Mouse (Mus musculus) heart, embryonic 16.5 days (tissue): ENCODE data around the gene BC107364. TPM values are rescaled to one million over a fixed set of nuclear protein-coding genes. Genes with fewer than 3 reads are reported as not detected.
A peak's percentile ranks its signal among the peaks of the same experiment; 100 is the strongest.
"Not testable (repeated sequence)": the region's sequence is repeated elsewhere in the genome, so short reads cannot be mapped to it uniquely, and the experiment has no call there.

Source experiments
- ATAC-seq: fragments of 200-750 bp; cut with Nextera tagmentation; replicated peaks from 2 replicates; pipeline ENCODE4 v1.8.0; 2017; ENCODE audit warnings: moderate number of reproducible peaks; ENCODE audit not compliant: insufficient read depth, low FRiP score; ENCODE audit errors: extremely low read depth
- H3K27ac ChIP-seq: fragments of 300-500 bp; sonication (generic); 2 replicates; pipeline ENCODE4 v1.5.1; 2014; ENCODE audit warnings: mild to moderate bottlenecking, low read length, control low read depth, moderate library complexity
- H3K27me3 ChIP-seq: fragments of 300-500 bp; sonication (generic); 2 replicates; pipeline ENCODE4 v1.6.1; 2014; ENCODE audit warnings: low read length, mixed read lengths; ENCODE audit not compliant: control insufficient read depth, insufficient read depth
- H3K36me3 ChIP-seq: fragments of 300-500 bp; sonication (generic); 2 replicates; pipeline ENCODE4 v1.6.1; 2014; ENCODE audit not compliant: control insufficient read depth, insufficient read depth
- H3K4me1 ChIP-seq: fragments of 300-500 bp; sonication (generic); 2 replicates; pipeline ENCODE4 v1.6.1; 2014; ENCODE audit warnings: low read length, mixed read lengths; ENCODE audit not compliant: control insufficient read depth, insufficient read depth
- H3K4me2 ChIP-seq: fragments of 300-500 bp; sonication (generic); 2 replicates; pipeline ENCODE4 v1.6.1; 2014; ENCODE audit warnings: low read depth, mild to moderate bottlenecking, control low read depth, low read length
- H3K4me3 ChIP-seq: fragments of 300-500 bp; sonication (generic); 2 replicates; pipeline ENCODE4 v1.5.1; 2014; ENCODE audit warnings: mild to moderate bottlenecking, control low read depth, low read length
- H3K9ac ChIP-seq: fragments of 300-500 bp; sonication (generic); 2 replicates; pipeline ENCODE4 v1.6.1; 2014; ENCODE audit warnings: low read length, control low read depth
- H3K9me3 ChIP-seq: fragments of 300-500 bp; sonication (generic); replicated peaks from 2 replicates; pipeline ENCODE4 v1.6.1; 2016; ENCODE audit warnings: low read length; ENCODE audit not compliant: control insufficient read depth
- WGBS: fragments of 180-500 bp; shearing (Covaris S2); extraction: QIAGEN DNeasy Blood & Tissue Kit; methylation state at CpG from one replicate; pipeline ENCODE4 v1.1.7; 2014; 5-methylcytosine and 5-hydroxymethylcytosine counted together
- polyA plus RNA-seq: library from polyadenylated mRNA; unstranded; fragments of >200 nt; fragmentation: Nextera tagmentation; extraction: Ambion mirVana; gene quantifications from 2 replicates; pipeline ENCODE4 v1.2.1, GENCODE M21; 2015

The BC107364 gene
- polyA plus RNA-seq, 1 experiment from 2014 or later, result 1.3 TPM

- Histone ChIP-seq H3K36me3 (no peaks in the 10 kb centered on the region), H3K4me3 (no peak overlapping the region), H3K9me3 (no peaks in the 10 kb centered on the region), H3K4me1 (peaks cover 8% of the 10 kb centered on the region), H3K27me3 (no peaks in the 10 kb centered on the region), H3K9ac (no peak overlapping the region), H3K27ac (no peak overlapping the region), H3K4me2 (no peak overlapping the region)
- ATAC-seq, result no peak
- 60% methylated on average over 7 of the region's 7 CpGs for WGBS
These were observed 44.1 kb upstream of the BC107364 start for GRCm38 (mm10) chr3:96496216-96496615.

GRCm38 (mm10) chr3:96495490-96496210 is 43.5 kb upstream of the BC107364 start:
- no peak overlapping the region for H3K4me3 ChIP-seq
- H3K4me2 ChIP-seq, result no peak overlapping the region
- no peak overlapping the region for H3K27ac ChIP-seq
- no peak overlapping the region for H3K9ac ChIP-seq
- no peaks in the 10 kb centered on the region for H3K36me3 ChIP-seq
- 95% methylated on average over 1 of the region's 1 CpGs for WGBS
- H3K4me1 ChIP-seq, result peaks cover 8% of the 10 kb centered on the region
- no peaks in the 10 kb centered on the region for H3K9me3 ChIP-seq
- no peaks in the 10 kb centered on the region for H3K27me3 ChIP-seq
- no peak for ATAC-seq

- Histone ChIP-seq H3K9me3 (no peaks in the 10 kb centered on the region), H3K4me2 (no peak overlapping the region), H3K4me1 (peaks cover 8% of the 10 kb centered on the region), H3K9ac (no peak overlapping the region), H3K36me3 (no peaks in the 10 kb centered on the region), H3K27ac (no peak overlapping the region), H3K4me3 (no peak overlapping the region), H3K27me3 (no peaks in the 10 kb centered on the region)
- WGBS, result 91% methylated on average over 3 of the region's 3 CpGs
- ATAC-seq, result no peak
These were observed 42.8 kb upstream of the BC107364 start for GRCm38 (mm10) chr3:96494912-96495311.

GRCm38 (mm10) chr3:96494456-96494855 is 42.4 kb upstream of the BC107364 start:
- not testable (repeated sequence) for H3K4me3 ChIP-seq, H3K36me3 ChIP-seq, H3K27ac ChIP-seq, H3K4me1 ChIP-seq, H3K9ac ChIP-seq, H3K9me3 ChIP-seq, H3K4me2 ChIP-seq, ATAC-seq, H3K27me3 ChIP-seq
- 91% methylated on average over 5 of the region's 11 CpGs for WGBS

- H3K4me3 ChIP-seq, H3K36me3 ChIP-seq, H3K9ac ChIP-seq, H3K27me3 ChIP-seq, H3K9me3 ChIP-seq, H3K4me2 ChIP-seq, ATAC-seq: not testable (repeated sequence)
- Histone ChIP-seq H3K4me1 (peaks cover 15% of the 10 kb centered on the region), H3K27ac (peak overlapping the region; percentile 72)
- WGBS, result 57% methylated on average over 6 of the region's 8 CpGs
These were observed 37.5 kb upstream of the BC107364 start for GRCm38 (mm10) chr3:96489636-96490035.

- not testable (repeated sequence) for H3K9ac ChIP-seq, H3K4me2 ChIP-seq, H3K36me3 ChIP-seq, H3K9me3 ChIP-seq, H3K27me3 ChIP-seq
- peak; percentile 56 for ATAC-seq
- Histone ChIP-seq H3K27ac (peak overlapping the region; percentile 79), H3K4me3 (peak overlapping the region; percentile 32), H3K4me1 (peaks cover 15% of the 10 kb centered on the region)
- WGBS, result under 1% methylated on average over 9 of the region's 31 CpGs
These were observed 37.0 kb upstream of the BC107364 start for GRCm38 (mm10) chr3:96488907-96489629.

- H3K36me3 ChIP-seq, H3K27me3 ChIP-seq, H3K9me3 ChIP-seq: not testable (repeated sequence)
- Histone ChIP-seq H3K27ac (peak overlapping the region; percentile 98), H3K4me2 (peak overlapping the region; percentile 82), H3K9ac (peak overlapping the region; percentile 69), H3K4me3 (peak overlapping the region; percentile 51), H3K4me1 (peaks cover 15% of the 10 kb centered on the region)
- peak; percentile 85 for ATAC-seq
- WGBS, result no CpG with 5 or more reads among the region's 55 CpGs
These were observed 36.3 kb upstream of the BC107364 start for GRCm38 (mm10) chr3:96488290-96488906.

GRCm38 (mm10) chr3:96487596-96488289 is 35.6 kb upstream of the BC107364 start:
- Histone ChIP-seq H3K9me3 (no peaks in the 10 kb centered on the region), H3K36me3 (no peaks in the 10 kb centered on the region), H3K4me1 (peaks cover 15% of the 10 kb centered on the region), H3K27me3 (no peaks in the 10 kb centered on the region), H3K9ac (peak overlapping the region; percentile 69), H3K4me3 (peak overlapping the region; percentile 51), H3K4me2 (peak overlapping the region; percentile 82), H3K27ac (peak overlapping the region; percentile 98)
- WGBS, result 3% methylated on average over 26 of the region's 26 CpGs
- no peak for ATAC-seq
